Mouse (Mus musculus): ENCODE measurements around the gene Phc2.

Gene Phc2

GRCm38 (mm10) chr4:128691195-128691594 is 36.7 kb downstream of the Phc2 start:
- DNase-seq (ENCODE audit: low read depth): no peak

DNA sequence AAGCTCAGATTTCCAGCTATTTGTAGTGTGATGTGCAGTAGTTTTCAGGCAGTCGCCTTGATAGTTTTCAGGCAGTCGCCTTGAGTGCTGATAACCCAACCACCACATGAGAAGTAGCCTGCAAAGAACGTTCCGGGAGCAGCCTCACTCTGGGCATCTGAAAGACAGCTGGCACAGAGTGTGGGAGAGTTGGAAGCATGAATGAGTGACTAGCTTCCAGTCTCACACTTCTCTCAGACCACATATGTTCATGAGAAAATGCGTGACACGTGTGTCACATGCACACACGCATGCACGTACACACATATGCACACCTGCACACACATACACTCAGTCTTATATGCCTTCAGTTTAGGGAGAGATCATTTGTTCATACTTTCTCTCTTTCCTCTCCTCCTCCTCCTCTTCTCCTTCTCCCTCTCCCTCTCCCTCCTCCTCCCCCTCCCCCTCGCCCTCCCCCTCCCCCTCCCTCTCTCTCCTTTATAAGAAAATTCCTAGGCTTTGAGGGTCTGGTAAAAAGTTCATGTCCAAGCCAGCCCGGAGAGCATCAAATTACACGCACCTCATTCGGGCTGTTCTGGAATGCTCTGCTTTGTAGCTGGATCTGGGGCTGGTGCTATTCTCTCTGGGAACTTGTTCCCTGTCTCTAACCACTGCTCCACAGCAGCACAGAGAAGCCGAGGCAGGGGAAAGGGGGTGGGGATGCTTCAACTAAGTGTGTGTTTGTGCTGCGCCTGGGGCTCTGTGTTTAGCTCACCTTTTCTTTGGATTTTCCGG is 37.8 kb downstream of the Phc2 start:
- peak; percentile 25 for DNase-seq (ENCODE audit: low read depth)

GRCm38 (mm10) chr4:128693207-128693606 is 38.7 kb downstream of the Phc2 start:
- DNase-seq (ENCODE audit: low read depth): peak; percentile 22

DNA sequence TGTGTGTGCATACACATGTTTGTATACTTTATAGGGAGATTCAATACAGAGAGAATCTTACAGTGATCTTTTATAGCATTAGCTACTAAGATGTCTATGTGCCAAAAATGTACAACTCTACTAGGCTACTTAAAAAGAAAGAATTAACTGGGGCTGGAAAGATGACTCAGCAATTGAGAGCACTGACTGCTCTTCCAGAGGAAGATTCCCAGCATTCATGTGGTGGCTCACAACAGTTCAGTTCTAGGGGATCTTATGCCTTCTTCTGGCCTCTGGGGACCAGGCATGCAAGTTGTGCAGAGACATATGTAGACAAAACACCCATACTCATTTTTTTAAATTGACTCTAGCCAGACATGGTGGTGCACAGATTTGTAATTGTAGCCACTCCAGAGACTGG is 39.8 kb downstream of the Phc2 start:
- peak; percentile 62 for DNase-seq (ENCODE audit: low read depth)

DNA sequence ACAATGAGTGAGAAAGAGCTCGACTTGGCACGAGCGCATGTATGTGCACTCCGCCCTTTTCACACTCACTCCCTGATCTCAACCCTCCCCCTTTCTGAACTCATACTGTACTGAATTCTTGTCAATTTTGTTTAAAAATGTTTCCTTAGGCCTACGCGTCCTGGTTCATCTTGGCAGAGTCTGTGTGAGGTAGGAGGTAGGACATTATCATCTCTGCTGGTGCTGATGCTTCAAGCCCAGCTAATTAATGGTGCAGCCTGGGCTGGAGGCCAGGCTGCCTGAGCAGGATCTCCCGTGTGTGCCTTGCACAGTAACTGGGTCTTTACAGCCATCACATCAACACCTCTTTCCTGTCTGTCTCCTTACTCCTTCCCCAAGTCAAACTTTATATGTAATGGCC is 40.6 kb downstream of the Phc2 start:
- peak; percentile 27 for DNase-seq (ENCODE audit: low read depth)

DNA sequence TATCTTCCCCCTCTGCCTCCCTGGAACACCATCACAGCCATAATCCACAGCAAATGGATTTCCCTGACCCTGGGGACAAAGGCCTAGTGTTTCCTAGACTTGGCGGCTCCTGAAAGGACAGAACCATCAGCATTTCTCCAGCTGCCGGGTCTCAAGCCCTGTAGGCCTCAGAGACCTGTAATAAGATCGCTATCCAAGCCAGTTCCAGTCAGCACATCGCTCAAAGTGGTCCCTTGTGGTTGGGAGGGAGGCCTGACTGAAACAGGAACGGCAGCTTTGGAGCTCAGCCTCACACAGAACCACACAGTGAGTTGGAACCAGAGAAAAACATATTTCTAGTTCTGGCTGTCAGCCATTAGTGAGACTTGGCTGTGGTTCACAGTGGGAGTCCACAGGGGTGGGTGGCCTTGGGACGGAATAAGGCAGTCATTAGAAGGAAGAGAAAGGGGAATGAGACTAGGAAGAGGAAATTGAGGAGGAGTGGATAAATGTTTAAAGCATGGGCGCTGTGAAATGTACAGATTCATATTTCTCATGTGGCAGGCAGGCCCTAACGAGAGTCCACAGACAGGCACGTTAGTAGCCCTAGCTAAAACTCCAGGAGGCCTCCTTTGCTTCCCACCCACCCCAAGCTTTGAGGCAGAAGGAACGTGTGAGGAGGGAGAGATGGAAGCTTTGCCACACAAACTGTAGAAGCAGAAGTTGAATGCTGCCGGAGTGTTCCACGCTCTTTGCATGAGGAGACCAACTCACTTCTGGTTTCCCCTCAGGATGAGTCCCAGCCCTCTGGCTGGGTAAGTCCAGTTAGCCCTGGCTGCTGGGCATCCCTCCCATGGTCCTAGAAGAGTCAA is 43.7 kb downstream of the Phc2 start:
- DNase-seq (ENCODE audit: low read depth): peak; percentile 79

GRCm38 (mm10) chr4:128699916-128700315 is 45.4 kb downstream of the Phc2 start:
- no peak for DNase-seq (ENCODE audit: low read depth)

DNA sequence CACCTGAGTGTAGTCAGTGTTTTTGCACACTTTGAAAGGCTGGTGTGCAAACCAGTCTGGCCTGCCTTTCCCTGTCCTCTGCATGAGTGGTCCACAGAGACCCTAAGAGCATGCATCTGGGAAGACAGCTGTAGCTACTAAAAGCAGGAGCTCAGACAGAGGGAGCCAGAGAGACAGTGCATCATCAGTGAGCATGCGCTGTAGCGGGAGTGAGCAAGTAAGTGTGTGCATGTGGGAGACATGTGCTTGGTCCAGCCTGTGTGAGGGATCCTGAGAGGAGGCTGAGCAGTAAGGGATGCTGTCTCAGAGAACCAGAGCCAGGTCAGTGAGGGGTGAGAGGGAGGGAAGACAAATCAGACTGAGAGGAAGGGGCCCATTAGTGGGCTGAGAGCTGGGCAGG is 46.0 kb downstream of the Phc2 start:
- peak; percentile 62 for DNase-seq (ENCODE audit: low read depth)

- DNase-seq (ENCODE audit: low read depth): no peak
Measured at GRCm38 (mm10) chr4:128705138-128705720, 50.7 kb downstream of the Phc2 start.

GRCm38 (mm10) chr4:128706626-128707025 is 52.1 kb downstream of the Phc2 start:
- DNase-seq (ENCODE audit: low read depth): peak; percentile 51

DNA sequence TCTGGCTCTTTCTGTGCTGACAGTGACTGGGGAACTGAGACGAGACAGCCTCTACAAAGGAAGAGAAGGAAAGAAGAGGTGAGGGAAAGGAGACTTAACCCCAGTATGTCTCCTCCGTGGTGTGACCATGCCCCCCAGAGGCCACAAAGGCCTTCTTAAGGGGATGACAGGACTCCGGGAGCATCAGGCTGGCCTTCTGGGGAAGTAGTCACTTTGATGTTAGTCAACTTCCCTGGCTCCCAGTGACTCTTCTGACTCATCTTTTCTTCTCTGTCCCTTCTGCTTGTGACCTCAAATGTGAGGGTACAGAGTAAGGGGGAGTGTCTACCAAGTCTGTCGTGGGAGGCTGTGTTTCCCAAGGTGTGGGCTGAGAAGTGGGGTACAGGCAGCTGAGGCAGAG is 52.9 kb downstream of the Phc2 start:
- no peak for DNase-seq (ENCODE audit: low read depth)

GRCm38 (mm10) chr4:128709061-128709780 is 54.7 kb downstream of the Phc2 start:
- no peak for DNase-seq (ENCODE audit: low read depth)

DNA sequence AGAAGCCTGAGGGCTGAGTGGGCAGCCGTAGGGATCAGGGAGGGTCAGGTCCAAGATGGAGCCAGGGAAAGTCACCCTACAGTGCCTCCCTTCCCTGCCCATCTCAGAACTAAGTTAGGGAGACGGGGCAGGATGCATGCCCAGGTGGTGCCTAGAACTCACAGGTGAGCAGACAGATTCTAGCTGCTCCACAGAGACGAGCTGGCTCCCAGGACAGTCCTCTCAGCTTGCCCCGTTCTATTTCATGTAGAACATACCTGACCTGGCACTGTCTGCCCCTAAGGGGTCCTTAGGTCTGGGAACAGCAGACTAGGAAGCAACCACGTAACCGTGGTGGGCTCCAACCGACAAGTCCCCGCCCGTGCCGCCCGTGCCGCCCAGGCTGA is 55.3 kb downstream of the Phc2 start:
- DNase-seq (ENCODE audit: low read depth): no peak

DNA sequence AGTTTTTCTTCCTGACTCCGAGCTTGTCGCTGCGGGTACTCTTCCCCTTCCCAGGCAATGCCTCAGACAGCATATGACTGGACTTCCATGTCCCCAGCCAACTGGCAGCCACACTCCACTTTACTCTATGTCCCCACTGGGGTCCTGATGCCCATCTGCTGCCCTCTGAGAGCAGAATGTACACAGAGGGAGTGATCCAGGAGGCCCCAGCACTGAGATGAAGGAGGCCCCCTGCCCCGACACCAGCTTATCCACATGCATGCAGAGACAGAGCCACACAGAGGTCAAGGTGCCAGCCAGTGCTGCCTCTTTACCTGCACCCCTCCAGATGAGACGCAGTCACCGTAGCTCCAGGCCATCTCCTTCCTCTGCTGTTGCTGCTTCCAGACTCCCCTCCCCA is 55.8 kb downstream of the Phc2 start:
- no peak for DNase-seq (ENCODE audit: low read depth)

GRCm38 (mm10) chr4:128710800-128711199 is 56.3 kb downstream of the Phc2 start:
- no peak for DNase-seq (ENCODE audit: low read depth)

DNA sequence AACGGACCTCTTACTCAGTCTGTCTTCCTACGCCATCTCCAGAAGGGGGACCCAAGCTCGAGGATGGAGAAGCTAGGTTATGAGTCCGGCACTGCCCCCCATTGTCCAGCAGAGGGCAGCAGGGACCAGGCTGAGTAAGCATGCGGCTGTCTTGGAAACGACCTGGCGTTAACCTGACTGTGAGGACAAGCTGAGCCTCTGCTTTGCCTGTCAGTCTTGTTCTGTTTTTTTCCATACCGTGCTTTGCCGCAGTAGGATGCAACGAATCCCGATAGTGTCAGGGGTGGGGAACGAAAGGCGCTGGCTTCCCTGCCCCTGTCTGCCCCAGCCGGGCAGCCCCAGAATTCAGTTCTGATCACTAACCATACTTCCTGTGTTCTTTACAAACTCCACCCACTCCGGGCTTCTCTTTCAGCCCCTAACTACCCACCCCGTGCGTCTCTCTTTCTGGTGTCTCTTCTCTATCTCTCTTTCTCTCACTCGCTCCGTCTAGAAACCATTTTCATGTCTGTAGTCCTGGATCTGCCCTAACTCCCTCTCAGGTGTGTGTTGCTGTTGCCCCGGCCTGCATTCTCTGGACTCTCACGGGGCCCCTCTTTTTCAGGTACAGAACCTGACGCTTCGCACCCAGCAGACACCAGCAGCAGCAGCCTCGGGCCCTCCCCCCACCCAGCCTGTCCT is 57.1 kb downstream of the Phc2 start:
- peak; percentile 99 for DNase-seq (ENCODE audit: low read depth)

DNA sequence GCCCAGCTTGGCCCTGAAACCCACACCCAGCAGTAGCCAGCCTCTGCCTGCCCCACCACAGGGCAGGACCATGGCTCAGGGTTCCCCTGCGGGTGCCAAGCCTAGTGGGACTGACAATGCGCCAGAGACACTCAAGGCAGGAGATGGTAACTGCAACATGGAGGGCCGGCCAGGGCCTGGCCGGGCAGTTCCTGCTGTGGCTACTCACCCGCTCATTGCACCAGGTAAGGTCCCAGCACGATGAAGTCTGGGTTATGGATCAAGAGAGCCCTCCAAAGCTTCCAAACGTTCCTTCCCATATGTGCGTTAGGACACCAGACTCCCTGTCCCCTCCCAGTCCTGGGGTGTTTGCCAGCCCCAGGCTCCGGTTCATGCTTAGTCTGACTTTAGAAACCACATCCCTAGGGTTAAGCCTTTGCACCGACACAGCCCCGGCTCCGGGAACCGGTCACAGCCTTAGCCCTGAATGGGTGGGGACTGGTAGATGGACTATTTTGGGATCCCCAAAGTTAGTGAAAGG is 57.7 kb downstream of the Phc2 start:
- peak; percentile 37 for DNase-seq (ENCODE audit: low read depth)

GRCm38 (mm10) chr4:128712941-128713340 is 58.4 kb downstream of the Phc2 start:
- DNase-seq (ENCODE audit: low read depth): peak; percentile 38

- DNase-seq (ENCODE audit: low read depth): no peak
Measured at GRCm38 (mm10) chr4:128715241-128716204, 61.0 kb downstream of the Phc2 start.

GRCm38 (mm10) chr4:128716279-128716678 is 61.8 kb downstream of the Phc2 start:
- no peak for DNase-seq (ENCODE audit: low read depth)
